Mouse (Mus musculus) liver, postnatal 0 days (tissue): ENCODE results near the gene Rnf20.

Source experiments
- CTCF ChIP-seq: sonication (generic); IDR thresholded peaks from 2 replicates; pipeline ENCODE4 v1.5.1; 2016; ENCODE audit warnings: antibody characterized with exemption, low read depth
- EP300 ChIP-seq: IDR thresholded peaks from 2 replicates; pipeline ENCODE4 v1.6.1; 2016; ENCODE audit warnings: antibody characterized with exemption, low read depth, mild to moderate bottlenecking

- TF ChIP-seq EP300 = no peak
- no peak for TF ChIP-seq CTCF
These were observed 7.9 kb upstream of the Rnf20 start for GRCm38 (mm10) chr4:49623916-49624315.
